Mouse (Mus musculus) heart, adult 8-10 months (tissue): ENCODE results near the gene Ssr3. TPM values are rescaled to one million over a fixed set of nuclear protein-coding genes. Genes with fewer than 3 reads are reported as not detected.

ENCODE experiments used
- total RNA-seq, 4 experiments: library from RNA; stranded (reverse); gene quantifications; 2 replicates each; pipeline ENCODE4 v1.2.4; 2022

Gene Ssr3
- total RNA-seq, 4 experiments from 2014 or later = 106 to 126 (median 118) TPM

Other genes with a start within 250 kb of the Ssr3 start
- gene Tiparp, start 135.8 kb upstream of the Ssr3 start, total RNA-seq = 10 to 100 TPM in 1 of 4 experiments, 1 to 10 TPM in 3; 8.0 to 11.8 (median 9.0) TPM